In the genomic region with DNA sequence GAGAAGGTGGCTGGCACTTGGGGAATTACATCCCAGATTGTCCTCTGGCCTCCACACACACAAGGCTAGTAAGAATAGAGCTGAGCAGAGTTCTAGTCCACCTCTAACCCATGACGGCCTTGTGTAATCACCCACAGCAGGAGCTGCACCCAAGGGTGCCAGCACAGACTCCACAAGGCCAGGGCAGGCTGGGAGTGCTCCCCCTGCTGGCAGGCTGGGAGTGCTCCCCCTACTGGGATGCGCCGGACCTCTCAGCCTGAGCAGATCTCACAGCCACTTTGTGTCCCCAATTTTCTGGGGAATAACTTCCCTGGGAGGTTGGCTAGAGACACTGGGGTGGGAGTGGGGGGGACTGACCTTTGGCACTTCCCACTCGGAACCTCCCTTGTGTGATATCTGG, we compare ENCODE assay signal across 11 mouse cellular contexts.
DNase-seq lines count a peak whose midpoint lies in the region; ATAC-seq and TF ChIP-seq lines count a peak whose summit lies in the region.
"Had no signal": no experiment of that assay in that cellular context is flagged by ENCODE, and none has a peak within 500 bp of the region (broad histone marks: within the 10 kb centered on the region; RNA-seq: fewer than 3 reads in every experiment).

No protein-coding gene starts in this region.

- no peak overlapping the region for H3K27ac ChIP-seq in layer of hippocampus, adult 2 months
- H3K27ac ChIP-seq: hindbrain, embryonic 15.5 days; neural tube, embryonic 12.5 days had no signal

- H3K4me3 ChIP-seq in layer of hippocampus, adult 2 months = no peak overlapping the region
- no peak overlapping the region for H3K4me3 ChIP-seq in G1E (ENCODE audit: low read depth, low read length)
- H3K4me3 ChIP-seq: hindbrain, embryonic 15.5 days; neural tube, embryonic 12.5 days had no signal

- H3K9me3 ChIP-seq in G1E (replicated peaks) = no peaks in the 10 kb centered on the region
- H3K9me3 ChIP-seq: hindbrain, embryonic 15.5 days; neural tube, embryonic 12.5 days had no signal

- no peaks in the 10 kb centered on the region for H3K4me1 ChIP-seq in G1E (ENCODE audit: insufficient read depth, low read depth, low read length)
- H3K4me1 ChIP-seq: hindbrain, embryonic 15.5 days; neural tube, embryonic 12.5 days had no signal

- ATAC-seq in cerebellum, adult (ENCODE audit: insufficient number of reproducible peaks, low FRiP score, low TSS enrichment) = 0 out of 2 replicates have a peak, but pooled peaks have one; percentile 11
- ATAC-seq in G1E (ENCODE audit: extremely low read depth, insufficient number of reproducible peaks, low FRiP score, poor library complexity, severe bottlenecking) = no peak
- ATAC-seq: Patski had no signal

- no peak for DNase-seq in cerebellum, adult 8-10 months
- DNase-seq in layer of hippocampus, adult 2 months (ENCODE audit: low spot score in 2 of 2) = peak; percentile 15 to 72
- no peak for DNase-seq in layer of hippocampus, adult 8-10 months (ENCODE audit: low spot score in 2 of 2)
- DNase-seq in G1E (ENCODE audit: low spot score) = peak; percentile 47
- peak; percentile 48 to 63 for DNase-seq in cerebellum, postnatal 14 days
- peak; percentile 18 to 38 for DNase-seq in layer of hippocampus, postnatal 36 days
- peak; percentile 19 for DNase-seq in spleen, adult 12 weeks (ENCODE audit: low spot score)

- H3K36me3 ChIP-seq in G1E (replicated peaks) = no peaks in the 10 kb centered on the region
- H3K36me3 ChIP-seq: hindbrain, embryonic 15.5 days; neural tube, embryonic 12.5 days had no signal

- peaks cover 27% of the 10 kb centered on the region for H3K27me3 ChIP-seq in G1E (ENCODE audit: insufficient read depth, low read length)
- H3K27me3 ChIP-seq: hindbrain, embryonic 15.5 days; neural tube, embryonic 12.5 days had no signal

- peak; percentile 88 for TF ChIP-seq CTCF in layer of hippocampus, adult 2 months (conservative IDR thresholded peaks at IDR 0.05)
- peak; percentile 75 for TF ChIP-seq CTCF in G1E (IDR thresholded peaks at IDR 0.05; ENCODE audit: low read depth, low read length)

Comparison
In these comparisons a context has a peak if more than half of its experiments do, and no peak if none do; other contexts are left out.
1. DNase-seq: peak in layer of hippocampus, adult 2 months (2 of 2), G1E (single experiment), cerebellum, postnatal 14 days (2 of 2), layer of hippocampus, postnatal 36 days (2 of 2) and spleen, adult 12 weeks (single experiment); none in cerebellum, adult 8-10 months (single experiment) and layer of hippocampus, adult 8-10 months (0 of 2).